Mouse (Mus musculus) erythroblast, embryonic 14.5 days (primary cell): ENCODE results near the gene Aifm2. TPM values are rescaled to one million over a fixed set of nuclear protein-coding genes. Genes with fewer than 3 reads are reported as not detected.
A peak's percentile ranks its signal among the peaks of the same experiment; 100 is the strongest.

Experiments
- H3K27me3 ChIP-seq: 2 replicates; pipeline ENCODE4 v1.6.1; 2012; ENCODE audit warnings: inconsistent platforms; ENCODE audit not compliant: control insufficient read depth
- H3K36me3 ChIP-seq: 2 replicates; pipeline ENCODE4 v1.6.1; 2012; ENCODE audit warnings: mild to moderate bottlenecking, inconsistent platforms; ENCODE audit not compliant: control insufficient read depth
- H3K4me1 ChIP-seq: 2 replicates; pipeline ENCODE4 v1.6.1; 2012; ENCODE audit warnings: inconsistent platforms; ENCODE audit not compliant: control insufficient read depth
- H3K4me3 ChIP-seq: replicated peaks from 2 replicates; pipeline ENCODE3; 2012; ENCODE audit warnings: moderate library complexity, mild to moderate bottlenecking, inconsistent platforms
- H3K9me3 ChIP-seq: 2 replicates; pipeline ENCODE4 v1.6.1; 2012; ENCODE audit warnings: low read length, inconsistent platforms, mixed read lengths; ENCODE audit not compliant: control insufficient read depth
- GATA1 ChIP-seq: IDR thresholded peaks from 2 replicates; pipeline ENCODE4 v1.6.1; 2012; ENCODE audit warnings: low read length, inconsistent platforms, mixed read lengths
- TAL1 ChIP-seq: IDR thresholded peaks from 3 replicates; pipeline ENCODE4 v1.6.1; 2012; ENCODE audit warnings: low read length, inconsistent platforms, mixed read lengths
- polyA plus RNA-seq: library from polyadenylated mRNA; stranded (reverse); fragments of >175 nt; gene quantifications from 2 replicates; pipeline ENCODE4 v1.2.3, GENCODE M21; 2012

Aifm2 gene
- polyA plus RNA-seq, 1 experiment = 0.11 TPM

GRCm38 (mm10) chr10:61693563-61693962 lies 21.5 kb upstream of the Aifm2 start:
- Histone ChIP-seq H3K4me3 (no peak overlapping the region), H3K36me3 (peaks cover 67% of the 10 kb centered on the region), H3K27me3 (no peaks in the 10 kb centered on the region), H3K4me1 (peaks cover 35% of the 10 kb centered on the region), H3K9me3 (no peaks in the 10 kb centered on the region)
- no peak for TF ChIP-seq TAL1
- TF ChIP-seq GATA1 = no peak

GRCm38 (mm10) chr10:61694870-61695670 lies 20.0 kb upstream of the Aifm2 start, which contains the start of gene Tysnd1:
Tysnd1 (plus strand) TSS chr10:61695514.
- H3K27me3 ChIP-seq = no peaks in the 10 kb centered on the region
- peaks cover 38% of the 10 kb centered on the region for H3K4me1 ChIP-seq
- no peaks in the 10 kb centered on the region for H3K9me3 ChIP-seq
- peak within 1 kb of the TSS; percentile 73 for H3K4me3 ChIP-seq
- H3K36me3 ChIP-seq = peaks cover 65% of the 10 kb centered on the region
- TF ChIP-seq GATA1 = no peak
- TF ChIP-seq TAL1 = no peak

GRCm38 (mm10) chr10:61695703-61696559 lies 19.1 kb upstream of the Aifm2 start:
- H3K36me3 ChIP-seq = peaks cover 58% of the 10 kb centered on the region
- TF ChIP-seq GATA1 (no peak), TAL1 (no peak)
- H3K4me1 ChIP-seq = peaks cover 38% of the 10 kb centered on the region
- peak overlapping the region; percentile 73 for H3K4me3 ChIP-seq
- H3K9me3 ChIP-seq = no peaks in the 10 kb centered on the region
- H3K27me3 ChIP-seq = no peaks in the 10 kb centered on the region

GRCm38 (mm10) chr10:61696560-61696823 lies 18.6 kb upstream of the Aifm2 start:
- no peaks in the 10 kb centered on the region for H3K27me3 ChIP-seq
- no peaks in the 10 kb centered on the region for H3K9me3 ChIP-seq
- H3K4me1 ChIP-seq = peaks cover 38% of the 10 kb centered on the region
- TF ChIP-seq TAL1 (no peak), GATA1 (no peak)
- peak overlapping the region; percentile 73 for H3K4me3 ChIP-seq
- peaks cover 56% of the 10 kb centered on the region for H3K36me3 ChIP-seq

GRCm38 (mm10) chr10:61697028-61697427 lies 18.0 kb upstream of the Aifm2 start:
- Histone ChIP-seq H3K36me3 (peaks cover 56% of the 10 kb centered on the region), H3K4me3 (peak overlapping the region; percentile 73), H3K27me3 (no peaks in the 10 kb centered on the region), H3K4me1 (peaks cover 38% of the 10 kb centered on the region), H3K9me3 (no peaks in the 10 kb centered on the region)
- no peak for TF ChIP-seq GATA1
- TF ChIP-seq TAL1 = no peak

DNA sequence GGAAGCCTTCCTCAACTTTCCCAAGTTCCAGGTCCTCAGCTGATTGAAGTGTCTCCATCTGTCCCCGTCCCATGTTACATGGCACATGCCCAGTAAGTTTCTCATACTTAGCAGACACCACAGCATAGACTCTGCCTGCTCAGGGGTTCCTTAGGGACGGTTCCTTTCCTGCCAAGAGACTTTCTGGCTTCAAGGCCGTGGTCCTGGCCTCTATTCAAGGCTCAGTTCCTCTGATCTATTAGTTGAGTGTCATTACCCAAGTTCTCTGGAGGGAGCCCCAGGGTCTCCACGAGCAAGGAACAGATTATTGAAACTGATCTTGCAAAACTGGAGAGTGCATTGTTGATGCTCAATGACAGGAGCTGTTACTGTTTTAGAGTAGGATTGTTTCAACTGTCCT lies 10.4 kb upstream of the Aifm2 start:
- no peaks in the 10 kb centered on the region for H3K9me3 ChIP-seq
- TF ChIP-seq GATA1 (no peak), TAL1 (no peak)
- H3K36me3 ChIP-seq = peaks cover 27% of the 10 kb centered on the region
- no peak overlapping the region for H3K4me3 ChIP-seq
- H3K4me1 ChIP-seq = peaks cover 3% of the 10 kb centered on the region; the same call in 1 of the 2 replicates
- H3K27me3 ChIP-seq = no peaks in the 10 kb centered on the region

- Histone ChIP-seq H3K4me1 (peaks cover 3% of the 10 kb centered on the region; the same call in 1 of the 2 replicates), H3K9me3 (no peaks in the 10 kb centered on the region), H3K36me3 (peaks cover 18% of the 10 kb centered on the region), H3K27me3 (no peaks in the 10 kb centered on the region; the same call in 1 of the 2 replicates), H3K4me3 (no peak overlapping the region)
- TF ChIP-seq TAL1 (no peak), GATA1 (no peak)
Observed at GRCm38 (mm10) chr10:61706412-61707375, 8.4 kb upstream of the Aifm2 start.

GRCm38 (mm10) chr10:61713601-61714000 lies 1.5 kb upstream of the Aifm2 start:
- Histone ChIP-seq H3K36me3 (no peaks in the 10 kb centered on the region), H3K4me3 (no peak overlapping the region), H3K9me3 (no peaks in the 10 kb centered on the region), H3K27me3 (no peaks in the 10 kb centered on the region; the same call in 1 of the 2 replicates), H3K4me1 (peaks cover 21% of the 10 kb centered on the region)
- TF ChIP-seq GATA1 (no peak), TAL1 (no peak)
